Mouse (Mus musculus): ENCODE measurements around the gene Fbxo47.
A peak's percentile ranks its signal among the peaks of the same experiment; 100 is the strongest.
"Not testable (repeated sequence)": the region's sequence is repeated elsewhere in the genome, so short reads cannot be mapped to it uniquely, and the experiment has no call there.

Gene Fbxo47

GRCm38 (mm10) chr11:97837051-97837450, 46.9 kb downstream of the Fbxo47 start:
- ATAC-seq (ENCODE audit: insufficient number of reproducible peaks, low FRiP score, low TSS enrichment): not testable (repeated sequence)

DNA sequence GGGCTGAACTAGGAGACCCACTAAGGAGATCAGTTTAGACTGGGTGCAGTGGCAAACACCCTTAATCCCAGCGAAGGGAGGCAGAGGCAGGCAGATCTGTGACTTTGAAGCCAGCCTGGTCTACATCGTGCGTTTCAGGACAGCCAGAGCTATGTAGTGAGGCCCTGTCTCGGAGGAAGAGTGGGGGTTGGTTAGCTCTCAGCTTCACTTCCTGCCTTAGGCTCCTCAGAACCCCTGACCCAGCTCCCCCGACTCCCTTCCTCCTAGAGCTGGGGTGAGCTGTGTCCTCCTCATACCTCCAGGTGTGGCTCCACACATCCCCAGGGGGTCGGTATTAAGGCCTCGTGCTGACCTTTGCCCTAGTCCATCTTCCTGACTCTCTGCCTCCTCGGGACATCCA, 47.4 kb downstream of the Fbxo47 start:
- no peak for ATAC-seq (ENCODE audit: insufficient number of reproducible peaks, low FRiP score, low TSS enrichment)

DNA sequence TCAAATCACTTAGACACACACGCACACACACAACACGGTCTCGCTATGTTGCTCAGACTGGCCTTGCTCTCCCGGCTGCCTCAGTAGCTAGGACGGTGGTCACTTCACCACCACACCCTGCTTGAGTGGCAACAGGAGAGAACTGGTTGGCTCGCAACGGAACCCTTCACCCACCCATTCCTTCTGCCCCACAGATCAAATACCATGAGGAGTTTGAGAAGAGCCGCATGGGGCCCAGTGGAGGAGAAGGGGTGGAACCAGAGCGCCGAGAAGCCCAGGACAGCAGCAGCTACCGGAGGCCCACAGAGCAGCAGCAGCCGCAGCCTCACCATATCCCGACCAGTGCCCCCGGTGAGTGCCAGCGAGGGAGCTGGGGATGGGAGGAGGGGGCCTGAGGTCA, 50.6 kb downstream of the Fbxo47 start:
- no peak for ATAC-seq (ENCODE audit: insufficient number of reproducible peaks, low FRiP score, low TSS enrichment)

- ATAC-seq (ENCODE audit: insufficient number of reproducible peaks, low FRiP score, low TSS enrichment): no peak
Observed at GRCm38 (mm10) chr11:97832001-97832400, 52.0 kb downstream of the Fbxo47 start.

DNA sequence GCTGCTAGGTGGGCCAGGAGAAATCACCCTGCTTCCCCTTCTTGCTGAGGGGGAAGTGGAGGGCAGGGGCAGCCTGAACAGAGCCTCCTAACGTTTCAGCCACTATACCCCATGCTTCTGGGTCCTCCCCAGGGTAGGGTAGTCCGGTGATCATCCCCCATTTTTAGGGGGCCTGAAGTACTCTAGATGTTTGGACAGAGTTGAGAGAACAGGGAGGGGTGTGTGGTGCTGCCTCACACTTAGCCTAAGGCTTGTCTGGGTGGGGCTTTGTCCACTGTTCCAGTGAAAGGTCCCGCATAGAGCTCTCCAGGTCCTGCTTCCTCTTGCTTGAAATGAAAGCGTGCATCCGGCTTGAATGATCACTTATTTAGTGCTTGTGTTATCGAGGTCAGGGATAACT, 53.5 kb downstream of the Fbxo47 start:
- no peak for ATAC-seq (ENCODE audit: insufficient number of reproducible peaks, low FRiP score, low TSS enrichment)

GRCm38 (mm10) chr11:97829913-97830476, 54.0 kb downstream of the Fbxo47 start:
- no peak for ATAC-seq (ENCODE audit: insufficient number of reproducible peaks, low FRiP score, low TSS enrichment)

DNA sequence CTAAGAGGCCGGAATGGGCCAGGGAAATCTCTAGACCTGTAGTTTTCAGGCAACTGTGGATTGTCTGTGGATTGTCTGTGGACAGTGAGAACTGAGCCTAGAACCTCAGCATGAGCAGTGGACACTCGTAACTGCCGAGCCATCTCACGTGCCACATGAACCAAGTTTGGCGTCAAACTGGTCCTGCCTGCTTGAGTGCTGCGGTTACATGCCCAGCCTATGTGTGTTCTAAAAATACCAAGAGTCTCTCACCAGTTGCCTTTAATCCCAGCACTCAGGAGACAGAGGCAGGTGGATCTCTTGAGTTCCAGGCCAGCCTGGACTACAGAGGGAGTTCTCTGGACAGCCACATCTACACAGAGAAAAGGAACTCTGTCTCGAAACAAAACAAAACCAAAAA, 54.6 kb downstream of the Fbxo47 start:
- no peak for ATAC-seq (ENCODE audit: insufficient number of reproducible peaks, low FRiP score, low TSS enrichment)

DNA sequence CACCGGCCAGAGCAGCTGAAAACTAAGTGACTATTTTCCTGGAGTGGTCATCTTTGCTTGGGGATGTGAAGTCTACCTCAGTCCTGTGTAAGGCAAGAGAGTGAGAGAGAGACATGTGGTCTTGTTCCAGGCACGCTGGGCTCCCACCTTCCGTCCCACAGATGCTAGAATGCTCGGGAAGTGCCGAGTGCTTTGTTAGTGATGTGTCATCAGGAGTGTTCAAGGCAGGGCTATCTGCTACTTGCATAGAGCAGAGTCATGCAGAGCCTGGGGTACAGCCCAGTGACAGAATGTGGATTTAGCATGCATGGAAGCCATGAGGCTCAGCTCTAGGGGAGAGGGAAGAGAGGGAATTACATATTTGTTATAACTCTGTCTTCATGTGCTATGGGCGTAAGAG, 56.3 kb downstream of the Fbxo47 start:
- ATAC-seq (ENCODE audit: insufficient number of reproducible peaks, low FRiP score, low TSS enrichment): no peak

DNA sequence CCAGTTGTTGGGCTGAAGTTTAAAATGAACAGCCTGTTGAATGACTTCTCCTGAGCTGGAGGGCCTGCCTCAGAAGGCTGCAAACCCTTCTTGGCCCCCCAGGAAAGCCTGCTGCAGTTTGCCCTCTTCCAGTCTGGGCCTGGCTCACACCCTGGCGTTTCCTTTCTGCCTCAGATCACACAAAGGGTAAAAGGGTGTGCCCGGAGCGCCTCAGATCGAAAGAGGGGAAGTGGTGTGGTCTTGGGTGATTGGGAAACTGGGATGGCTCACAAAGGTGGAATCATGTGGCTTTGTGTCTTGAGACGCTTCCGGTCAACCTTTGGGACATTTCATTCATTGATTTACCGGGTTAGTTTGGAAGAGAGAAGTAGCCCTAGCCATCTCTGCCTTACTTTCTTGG, 57.5 kb downstream of the Fbxo47 start:
- no peak for ATAC-seq (ENCODE audit: insufficient number of reproducible peaks, low FRiP score, low TSS enrichment)

DNA sequence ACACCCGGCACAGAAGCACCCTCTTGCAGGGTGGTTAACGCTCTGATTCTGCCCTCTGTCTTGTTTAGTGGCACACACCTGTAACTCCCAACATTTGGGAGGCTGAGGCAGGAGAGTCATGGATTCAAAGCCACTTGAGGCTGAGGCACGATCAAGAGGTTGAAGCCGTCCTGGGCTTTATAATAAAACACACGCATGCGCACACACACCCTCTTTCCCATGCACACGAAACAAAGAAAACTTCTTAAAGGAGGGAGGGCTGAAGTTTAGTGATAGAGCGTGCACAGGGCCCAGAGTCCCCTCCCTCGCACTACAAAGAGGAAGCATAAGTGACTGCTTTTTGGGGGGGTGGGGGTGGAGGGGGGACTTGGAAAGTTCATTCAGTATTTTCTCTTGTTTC, 58.0 kb downstream of the Fbxo47 start:
- no peak for ATAC-seq (ENCODE audit: insufficient number of reproducible peaks, low FRiP score, low TSS enrichment)

GRCm38 (mm10) chr11:97825295-97825694, 58.7 kb downstream of the Fbxo47 start:
- ATAC-seq (ENCODE audit: insufficient number of reproducible peaks, low FRiP score, low TSS enrichment): no peak

DNA sequence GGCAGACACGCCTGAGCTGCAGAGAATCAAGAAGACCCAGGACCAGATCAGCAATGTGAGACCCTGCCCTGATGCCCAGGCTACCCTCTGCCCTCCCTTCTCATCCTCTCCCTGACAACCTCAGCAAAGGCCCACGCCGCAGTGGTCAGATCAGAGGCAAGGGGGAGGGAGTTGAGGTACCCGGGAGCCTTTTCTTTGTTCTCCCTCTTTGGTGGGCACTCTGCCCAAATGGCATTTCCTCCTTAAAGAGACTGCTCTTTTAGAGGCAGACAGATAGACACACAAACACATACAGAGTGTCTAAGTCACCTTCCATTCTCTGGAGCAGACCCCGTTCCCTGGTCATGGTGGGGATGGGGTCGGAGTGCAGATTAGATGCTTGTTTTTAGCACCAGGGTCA, 59.1 kb downstream of the Fbxo47 start:
- ATAC-seq (ENCODE audit: insufficient number of reproducible peaks, low FRiP score, low TSS enrichment): no peak

GRCm38 (mm10) chr11:97824168-97824567, 59.8 kb downstream of the Fbxo47 start:
- ATAC-seq (ENCODE audit: insufficient number of reproducible peaks, low FRiP score, low TSS enrichment): no peak

GRCm38 (mm10) chr11:97822840-97823603, 60.9 kb downstream of the Fbxo47 start:
- peak; percentile 57; the same call in 1 of the 2 replicates for ATAC-seq (ENCODE audit: insufficient number of reproducible peaks, low FRiP score, low TSS enrichment)

DNA sequence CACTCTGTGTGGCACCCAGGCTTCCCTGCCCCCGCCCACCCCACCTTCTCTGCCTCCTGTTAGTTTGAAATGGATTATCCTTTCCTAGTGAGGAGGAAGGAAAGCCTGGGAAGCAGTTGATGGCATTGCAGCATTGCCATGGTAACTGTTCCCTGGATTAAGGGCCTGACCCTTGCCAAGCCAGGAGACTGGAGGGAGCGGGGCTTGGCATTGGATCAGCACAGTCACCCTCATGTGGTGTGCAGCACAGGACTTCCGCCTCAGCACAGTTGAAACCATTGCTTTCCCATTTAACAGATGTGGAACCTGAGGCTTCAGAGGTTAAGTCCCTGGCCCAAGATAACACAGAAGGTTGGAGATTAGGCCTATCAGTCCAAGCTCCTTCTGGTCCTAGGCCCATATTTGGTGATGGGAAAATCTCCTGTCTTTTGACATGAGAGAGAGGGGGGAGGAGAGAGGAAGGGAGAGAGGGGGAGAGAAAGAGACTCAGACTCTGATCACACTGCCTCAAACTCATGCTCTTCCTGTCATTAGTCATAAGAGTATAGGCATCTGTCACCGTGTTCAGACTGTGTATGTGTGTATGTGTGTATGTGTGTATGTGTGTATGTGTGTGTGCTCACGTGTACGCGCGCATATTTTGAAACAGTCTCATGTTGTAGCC, 62.4 kb downstream of the Fbxo47 start:
- no peak for ATAC-seq (ENCODE audit: insufficient number of reproducible peaks, low FRiP score, low TSS enrichment)

- no peak for ATAC-seq (ENCODE audit: insufficient number of reproducible peaks, low FRiP score, low TSS enrichment)
Observed at GRCm38 (mm10) chr11:97820840-97821239, 63.1 kb downstream of the Fbxo47 start.

- ATAC-seq (ENCODE audit: insufficient number of reproducible peaks, low FRiP score, low TSS enrichment): no peak
Observed at GRCm38 (mm10) chr11:97819923-97820322, 64.0 kb downstream of the Fbxo47 start.

- no peak for ATAC-seq (ENCODE audit: insufficient number of reproducible peaks, low FRiP score, low TSS enrichment)
Observed at GRCm38 (mm10) chr11:97819102-97819501, 64.9 kb downstream of the Fbxo47 start.

DNA sequence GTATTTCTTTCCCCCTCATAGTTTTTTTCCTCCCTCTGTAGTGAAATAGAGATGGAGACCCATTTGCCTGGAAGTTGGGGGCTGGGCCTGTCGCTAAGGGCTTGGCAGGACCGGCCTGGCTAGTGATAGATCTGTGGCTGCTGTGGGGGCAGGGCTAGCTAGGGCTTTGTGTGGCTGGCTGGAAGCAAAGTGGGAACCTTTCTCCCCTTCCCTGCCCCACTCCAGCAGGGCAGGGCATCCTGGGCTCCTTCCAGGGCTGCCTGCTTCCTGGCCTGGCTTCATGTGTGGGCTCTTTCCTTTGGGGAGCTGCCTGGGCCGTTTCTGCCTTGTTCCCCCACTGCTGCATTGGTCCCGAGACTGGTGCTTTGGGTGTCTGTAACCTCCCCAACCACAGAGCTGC, 65.4 kb downstream of the Fbxo47 start:
- ATAC-seq (ENCODE audit: insufficient number of reproducible peaks, low FRiP score, low TSS enrichment): no peak

DNA sequence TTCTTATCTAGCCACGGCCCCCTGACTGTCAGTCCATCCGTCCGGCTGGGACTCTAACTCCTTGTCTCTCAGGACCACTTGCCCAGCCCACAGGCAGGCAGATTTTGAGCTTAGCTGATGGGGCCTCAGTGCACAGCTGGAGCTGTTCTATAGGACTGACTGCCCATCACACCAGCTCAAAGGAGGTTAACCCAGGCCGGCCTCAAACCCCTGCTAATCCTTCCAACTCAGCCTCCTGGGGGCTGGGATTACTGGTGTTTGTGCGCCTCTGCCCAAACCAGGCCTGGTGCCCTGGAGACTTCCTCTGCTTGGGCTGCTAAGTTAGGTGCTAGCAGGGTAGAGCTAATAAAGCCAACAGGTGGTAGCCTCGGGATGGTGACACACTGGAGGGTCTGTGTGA, 66.0 kb downstream of the Fbxo47 start:
- no peak for ATAC-seq (ENCODE audit: insufficient number of reproducible peaks, low FRiP score, low TSS enrichment)

- no peak for ATAC-seq (ENCODE audit: insufficient number of reproducible peaks, low FRiP score, low TSS enrichment)
Observed at GRCm38 (mm10) chr11:97817379-97817778, 66.6 kb downstream of the Fbxo47 start.

- no peak for ATAC-seq (ENCODE audit: insufficient number of reproducible peaks, low FRiP score, low TSS enrichment)
Observed at GRCm38 (mm10) chr11:97816916-97817315, 67.0 kb downstream of the Fbxo47 start.
